Mouse (Mus musculus) myocyte (in vitro differentiated cells): Measurements from ENCODE around the gene Tm2d3. TPM values are rescaled to one million over a fixed set of nuclear protein-coding genes. Genes with fewer than 3 reads are reported as not detected.

Experiments
- H3K27me3 ChIP-seq: one replicate; pipeline ENCODE4 v1.6.1; 2011; ENCODE audit not compliant: control insufficient read depth, insufficient read depth, insufficient read length
- H3K36me3 ChIP-seq: one replicate; pipeline ENCODE4 v1.6.1; 2011; ENCODE audit not compliant: control insufficient read depth, insufficient read depth
- H3K4me2 ChIP-seq: one replicate; pipeline ENCODE4 v1.6.1; 2011; ENCODE audit warnings: low read depth, control low read depth
- H3K4me3 ChIP-seq: one replicate; pipeline ENCODE4 v1.5.1; 2011; ENCODE audit warnings: mild to moderate bottlenecking, control low read depth, moderate library complexity
- H3K79me2 ChIP-seq: one replicate; pipeline ENCODE4 v1.6.1; 2011; ENCODE audit not compliant: control insufficient read depth, insufficient read depth
- H3ac ChIP-seq: one replicate; pipeline ENCODE4 v1.6.1; 2011; ENCODE audit not compliant: control insufficient read depth, insufficient read length
- CEBPB ChIP-seq: IDR thresholded peaks from 2 replicates; pipeline ENCODE4 v1.6.1; 2011; ENCODE audit warnings: mild to moderate bottlenecking, moderate library complexity; ENCODE audit not compliant: poor library complexity, insufficient read depth, severe bottlenecking
- E2F4 ChIP-seq: IDR thresholded peaks from one replicate; pipeline ENCODE4 v1.6.1; 2011; ENCODE audit warnings: mild to moderate bottlenecking, control low read depth, moderate library complexity; ENCODE audit not compliant: insufficient read depth
- MAX ChIP-seq: IDR thresholded peaks from one replicate; pipeline ENCODE4 v1.6.1; 2011; ENCODE audit warnings: low read depth, mild to moderate bottlenecking, control low read depth
- MYOD1 ChIP-seq, 3 experiments: IDR thresholded peaks; one replicate each; pipeline ENCODE4 v1.6.1; 2011; ENCODE audit warnings: control low read depth in 2 of 3, low read depth in 2 of 3, mild to moderate bottlenecking in 2 of 3, moderate library complexity in 1 of 3; ENCODE audit not compliant: insufficient read length in 2 of 3, control insufficient read depth in 1 of 3
- MYOG ChIP-seq, 3 experiments: IDR thresholded peaks; one replicate each; pipeline ENCODE4 v1.6.1; 2011; ENCODE audit warnings: control low read depth in 2 of 3, low read depth in 2 of 3, mild to moderate bottlenecking in 2 of 3; ENCODE audit not compliant: insufficient read length in 2 of 3, control insufficient read depth in 1 of 3, insufficient read depth in 1 of 3
- POLR2A ChIP-seq: IDR thresholded peaks from one replicate; pipeline ENCODE4 v1.6.1; 2011; ENCODE audit warnings: low read depth, mild to moderate bottlenecking, control low read depth, moderate library complexity; ENCODE audit not compliant: insufficient read length
- POLR2AphosphoS2 ChIP-seq: IDR thresholded peaks from one replicate; pipeline ENCODE4 v1.6.1; 2011; ENCODE audit warnings: low read depth, control low read depth; ENCODE audit not compliant: insufficient read length
- REST ChIP-seq: IDR thresholded peaks from one replicate; pipeline ENCODE4 v1.6.1; 2011; ENCODE audit warnings: mild to moderate bottlenecking, control low read depth, moderate library complexity; ENCODE audit not compliant: insufficient read depth, insufficient read length
- SRF ChIP-seq: IDR thresholded peaks from one replicate; pipeline ENCODE4 v1.6.1; 2011; ENCODE audit warnings: low read depth; ENCODE audit not compliant: control insufficient read depth, insufficient read length
- TCF12 ChIP-seq: IDR thresholded peaks from one replicate; pipeline ENCODE4 v1.6.1; 2011; ENCODE audit warnings: mild to moderate bottlenecking, control low read depth; ENCODE audit not compliant: poor library complexity, insufficient read depth, severe bottlenecking
- TCF3 ChIP-seq: IDR thresholded peaks from one replicate; pipeline ENCODE4 v1.6.1; 2011; ENCODE audit warnings: low read depth, control low read depth; ENCODE audit not compliant: insufficient read length
- USF1 ChIP-seq: IDR thresholded peaks from one replicate; pipeline ENCODE4 v1.6.1; 2011; ENCODE audit warnings: low read depth, mild to moderate bottlenecking, control low read depth, moderate library complexity
- polyA plus RNA-seq: library from polyadenylated mRNA; unstranded; fragments of >200 nt; fragmentation: generic; extraction: Trizol; gene quantifications from one replicate; pipeline ENCODE4 v1.2.1, GENCODE M21; 2012; ENCODE audit warnings: missing spikeins

Gene Tm2d3
- polyA plus RNA-seq = 37.8 TPM

DNA sequence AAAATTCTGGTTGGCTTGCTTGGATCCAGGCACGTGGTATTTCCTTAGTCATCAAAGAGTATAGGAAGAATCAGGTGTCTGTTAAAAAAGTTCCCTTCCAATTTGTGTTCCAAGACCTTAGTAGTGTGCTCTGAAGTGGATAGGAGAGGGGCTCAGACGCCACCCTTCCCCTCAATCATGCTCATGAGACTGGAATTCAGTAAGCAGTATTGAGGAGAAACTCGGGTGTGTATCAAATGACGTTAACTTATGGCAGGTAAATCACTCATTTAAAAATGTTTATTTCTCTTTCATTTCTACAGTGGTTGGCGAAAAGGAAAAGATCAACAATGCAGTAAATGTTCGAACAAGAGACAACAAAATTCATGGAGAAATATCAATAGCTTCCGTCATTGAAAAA is at the start of gene Tm2d3:
Gene Tm2d3, plus strand, starts transcription at position 301 of the 400 bp plus-strand sequence.
- Histone ChIP-seq H3K79me2 (peaks cover 8% of the 10 kb centered on the region), H3ac (no peak within 1 kb of the TSS), H3K27me3 (no peaks in the 10 kb centered on the region), H3K4me3 (no peak within 1 kb of the TSS), H3K36me3 (no peaks in the 10 kb centered on the region), H3K4me2 (no peak within 1 kb of the TSS)
- TF ChIP-seq TCF12 (no peak), MYOD1 (IDR thresholded peaks at IDR 0.05; ENCODE audit: control insufficient read depth in 1 of 3, insufficient read length in 2 of 3, low read depth in 2 of 3) (no peak), E2F4 (no peak), REST (no peak), TCF3 (no peak), POLR2A (no peak), CEBPB (no peak), POLR2AphosphoS2 (no peak), MAX (no peak), MYOG (IDR thresholded peaks at IDR 0.05; ENCODE audit: control insufficient read depth in 1 of 3, insufficient read depth in 1 of 3, insufficient read length in 2 of 3, low read depth in 2 of 3) (no peak), SRF (no peak), USF1 (no peak)

DNA sequence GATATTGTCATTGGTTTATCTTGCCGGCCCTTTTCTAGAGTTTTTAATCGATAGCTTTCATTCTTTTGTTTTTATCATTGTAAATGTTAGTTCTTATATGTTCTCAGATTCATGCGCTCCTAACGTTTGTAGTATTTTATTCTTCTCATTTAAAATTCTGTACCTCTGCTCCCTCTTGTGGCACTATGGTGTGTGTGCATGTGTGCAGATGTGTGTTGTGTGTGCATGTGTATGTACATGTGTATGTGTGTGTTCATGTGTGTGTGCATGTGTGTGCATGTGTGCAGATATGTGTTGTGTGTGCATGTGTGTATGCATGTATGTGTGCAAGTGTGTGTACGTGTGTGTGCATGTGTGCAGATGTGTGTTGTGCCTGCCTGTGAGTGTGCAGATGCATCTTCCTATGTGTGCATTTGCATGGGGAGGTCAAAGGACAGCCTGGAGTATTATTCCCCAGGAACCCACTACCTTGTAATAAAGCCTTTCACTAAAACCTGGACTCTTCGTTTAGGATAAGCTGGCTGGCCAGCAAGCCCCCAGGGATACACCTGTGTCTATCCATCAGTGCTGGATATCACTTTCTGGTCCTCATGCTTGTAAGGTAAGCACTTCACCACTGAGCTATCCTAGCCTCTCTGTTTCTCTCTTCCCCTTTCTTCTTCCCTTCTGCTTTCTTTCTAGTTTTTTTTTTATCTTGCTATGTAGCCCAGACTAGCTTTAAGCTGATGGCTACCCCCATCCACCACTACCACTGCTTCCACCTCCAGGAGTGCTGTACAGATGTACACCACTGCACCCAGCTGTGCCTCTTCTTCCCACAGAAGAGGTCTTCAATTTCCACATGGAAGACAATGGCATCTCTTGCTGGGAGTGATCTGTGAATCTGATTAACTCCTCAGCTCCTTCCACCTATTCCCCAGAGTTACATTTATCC is 48.3 kb upstream of the Tm2d3 start:
- H3K36me3 ChIP-seq = no peaks in the 10 kb centered on the region
- no peak overlapping the region for H3K4me3 ChIP-seq
- no peak overlapping the region for H3ac ChIP-seq
- peaks cover 12% of the 10 kb centered on the region for H3K27me3 ChIP-seq
- H3K79me2 ChIP-seq = no peaks in the 10 kb centered on the region
- H3K4me2 ChIP-seq = no peak overlapping the region
- TF ChIP-seq POLR2AphosphoS2 (no peak), SRF (no peak), MYOD1 (IDR thresholded peaks at IDR 0.05; ENCODE audit: control insufficient read depth in 1 of 3, insufficient read length in 2 of 3, low read depth in 2 of 3) (no peak), TCF3 (no peak), MYOG (IDR thresholded peaks at IDR 0.05; ENCODE audit: control insufficient read depth in 1 of 3, insufficient read depth in 1 of 3, insufficient read length in 2 of 3, low read depth in 2 of 3) (no peak), POLR2A (no peak), MAX (no peak), TCF12 (no peak), E2F4 (no peak), CEBPB (no peak), REST (no peak), USF1 (no peak)

GRCm38 (mm10) chr7:65643861-65644421 is 47.0 kb upstream of the Tm2d3 start:
- peaks cover 12% of the 10 kb centered on the region for H3K27me3 ChIP-seq
- H3K4me2 ChIP-seq = peak overlapping the region; percentile 43
- TF ChIP-seq CEBPB (no peak), USF1 (no peak), REST (no peak), MAX (no peak), SRF (no peak)
- no peak overlapping the region for H3ac ChIP-seq
- H3K4me3 ChIP-seq = no peak overlapping the region
- peaks cover 4% of the 10 kb centered on the region for H3K36me3 ChIP-seq
- H3K79me2 ChIP-seq = no peaks in the 10 kb centered on the region

DNA sequence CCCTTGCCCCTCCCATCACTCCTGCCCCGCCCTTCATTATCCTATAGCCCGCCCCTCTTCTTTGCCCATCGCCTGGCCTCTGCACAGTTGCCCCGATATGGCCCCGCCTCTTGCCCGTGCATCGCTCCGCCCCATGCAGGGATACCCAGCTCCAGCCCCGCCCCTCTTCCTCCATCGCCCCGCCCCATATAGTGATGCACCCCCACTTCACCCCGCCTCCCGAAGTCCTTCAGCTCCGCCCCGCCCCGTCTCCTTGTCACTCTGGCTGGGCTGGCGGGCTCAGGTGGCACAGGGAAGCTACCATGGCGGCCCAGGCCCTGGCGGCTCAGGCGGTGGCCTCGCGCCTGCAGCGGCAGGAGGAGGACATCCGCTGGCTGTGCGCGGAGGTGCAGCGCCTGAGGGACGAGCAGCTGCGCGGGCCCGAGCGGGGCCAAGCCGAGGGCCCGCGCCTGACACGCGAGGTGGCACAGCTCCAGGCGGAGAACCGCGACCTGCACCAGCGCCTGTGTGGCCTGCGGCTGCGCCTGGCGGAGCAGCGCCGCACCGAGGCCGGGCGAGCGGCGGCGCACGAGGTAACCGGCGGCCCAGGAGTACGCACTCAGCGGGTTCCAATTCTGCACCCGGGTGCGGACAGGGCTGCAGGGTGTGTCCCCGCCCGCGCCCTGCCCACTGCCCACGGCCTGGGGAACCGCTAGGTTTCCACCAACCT is 46.2 kb upstream of the Tm2d3 start, which contains the start of gene Tarsl2:
Gene Tarsl2, plus strand, starts transcription at position 256 of the 709 bp plus-strand sequence.
- TF ChIP-seq POLR2AphosphoS2 = no peak
- TF ChIP-seq TCF12 = no peak
- TF ChIP-seq MYOG (IDR thresholded peaks at IDR 0.05; ENCODE audit: control insufficient read depth in 1 of 3, insufficient read depth in 1 of 3, insufficient read length in 2 of 3, low read depth in 2 of 3) = peak in 1 of 3 experiments; percentile 58
- TF ChIP-seq MYOD1 (IDR thresholded peaks at IDR 0.05; ENCODE audit: control insufficient read depth in 1 of 3, insufficient read length in 2 of 3, low read depth in 2 of 3) = peak in 2 of 3 experiments; percentile 21 to 52
- TF ChIP-seq POLR2A = peak; percentile 75
- Histone ChIP-seq H3ac (peak within 1 kb of the TSS; percentile 50), H3K4me2 (peak within 1 kb of the TSS; percentile 67), H3K79me2 (no peaks in the 10 kb centered on the region), H3K36me3 (peaks cover 4% of the 10 kb centered on the region), H3K27me3 (peaks cover 6% of the 10 kb centered on the region), H3K4me3 (peak within 1 kb of the TSS; percentile 7)
